Mouse (Mus musculus): Measurements from ENCODE around the gene Pik3cg. TPM values are rescaled to one million over a fixed set of nuclear protein-coding genes. Genes with fewer than 3 reads are reported as not detected.

Gene Pik3cg
- polyA plus RNA-seq, 1 experiment from 2014 or later = 3.3 TPM

DNA sequence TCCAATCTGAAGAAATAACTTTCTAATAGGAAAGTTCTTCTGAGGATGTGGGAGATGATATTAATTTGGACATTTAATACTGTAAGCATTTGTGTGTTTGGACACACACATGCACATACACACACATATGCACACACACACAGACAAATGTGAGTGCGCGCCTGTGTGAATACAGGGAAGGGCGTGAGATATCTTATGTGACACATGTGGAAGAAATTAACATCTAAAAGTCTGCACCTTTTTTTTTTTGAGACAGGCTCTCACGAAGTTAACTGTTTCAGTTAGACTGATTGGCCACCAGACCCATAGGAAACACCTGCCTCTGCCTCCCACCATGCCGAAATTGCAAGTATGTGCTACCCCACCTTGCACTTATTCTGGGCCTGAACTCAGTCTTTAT, 64.7 kb downstream of the Pik3cg start:
- Histone ChIP-seq H3K4me1 (replicated peaks) (peaks cover 55% of the 10 kb centered on the region), H3K4me2 (peak overlapping the region; percentile 67), H3K9ac (peak overlapping the region; percentile 51; the same call in 1 of the 2 replicates), H3K36me3 (replicated peaks) (no peaks in the 10 kb centered on the region), H3K27me3 (no peaks in the 10 kb centered on the region), H3K9me3 (replicated peaks) (no peaks in the 10 kb centered on the region), H3K27ac (replicated peaks) (peak overlapping the region; percentile 96), H3K4me3 (replicated peaks) (peak overlapping the region; percentile 29; the same call in 1 of the 2 replicates)
- ATAC-seq (ENCODE audit: insufficient read depth) = peak; percentile 49
- 18% methylated on average over 5 of the region's 5 CpGs for WGBS (ENCODE audit: insufficient replicate concordance)

DNA sequence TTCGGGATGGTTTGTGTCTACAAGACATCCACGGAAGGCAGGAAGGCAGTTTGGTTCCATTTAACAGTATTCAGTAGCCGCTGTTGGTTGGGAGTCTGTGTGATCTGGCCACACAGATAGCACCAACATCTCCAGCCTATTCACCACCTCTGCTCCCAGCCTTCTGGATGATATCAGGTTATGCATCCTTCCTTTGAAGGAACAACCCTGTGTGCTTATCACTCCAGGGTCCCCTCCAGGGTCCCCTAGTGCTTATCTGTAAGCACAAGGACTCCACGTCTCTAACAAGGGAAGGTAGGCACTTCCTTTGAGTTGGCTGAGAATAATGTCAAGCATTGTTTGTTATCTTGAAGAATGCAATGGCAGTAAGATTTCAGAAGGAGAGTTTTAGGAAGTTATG, 65.3 kb downstream of the Pik3cg start:
- 12% methylated on average over 4 of the region's 4 CpGs for whole genome bisulfite sequencing (ENCODE audit: insufficient replicate concordance)
- Histone ChIP-seq H3K4me1 (replicated peaks) (peaks cover 61% of the 10 kb centered on the region), H3K9ac (peak overlapping the region; percentile 51), H3K4me2 (peak overlapping the region; percentile 67), H3K27me3 (no peaks in the 10 kb centered on the region), H3K4me3 (replicated peaks) (peak overlapping the region; percentile 29), H3K36me3 (replicated peaks) (no peaks in the 10 kb centered on the region), H3K27ac (replicated peaks) (peak overlapping the region; percentile 96), H3K9me3 (replicated peaks) (no peaks in the 10 kb centered on the region)
- peak; percentile 98 for ATAC-seq (ENCODE audit: insufficient read depth)

DNA sequence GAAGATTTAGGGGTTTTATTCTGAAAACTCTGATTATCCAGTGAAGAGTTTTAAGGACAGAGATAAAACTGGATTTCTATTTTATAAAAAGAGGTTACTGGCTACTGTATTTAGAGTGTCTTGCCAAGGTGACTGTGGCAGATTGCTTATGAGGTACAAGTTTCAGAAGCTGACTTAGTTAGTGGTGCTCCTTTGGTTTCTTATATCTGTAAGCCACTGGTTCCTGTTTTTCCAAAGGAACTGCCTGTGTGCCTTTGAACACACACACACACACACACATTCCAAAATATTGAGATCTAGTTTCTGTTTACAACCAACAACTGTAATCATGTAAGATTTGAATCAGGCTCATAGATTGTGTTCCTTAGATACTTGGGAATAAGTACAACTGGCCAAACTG, 66.7 kb downstream of the Pik3cg start:
- peaks cover 70% of the 10 kb centered on the region for H3K4me1 ChIP-seq (replicated peaks)
- H3K27me3 ChIP-seq = no peaks in the 10 kb centered on the region
- H3K9me3 ChIP-seq (replicated peaks) = no peaks in the 10 kb centered on the region
- H3K4me2 ChIP-seq = no peak overlapping the region
- no peak overlapping the region for H3K4me3 ChIP-seq (replicated peaks)
- H3K36me3 ChIP-seq (replicated peaks) = no peaks in the 10 kb centered on the region
- no peak for ATAC-seq (ENCODE audit: insufficient read depth)
- H3K9ac ChIP-seq = no peak overlapping the region
- peak overlapping the region; percentile 96 for H3K27ac ChIP-seq (replicated peaks)

DNA sequence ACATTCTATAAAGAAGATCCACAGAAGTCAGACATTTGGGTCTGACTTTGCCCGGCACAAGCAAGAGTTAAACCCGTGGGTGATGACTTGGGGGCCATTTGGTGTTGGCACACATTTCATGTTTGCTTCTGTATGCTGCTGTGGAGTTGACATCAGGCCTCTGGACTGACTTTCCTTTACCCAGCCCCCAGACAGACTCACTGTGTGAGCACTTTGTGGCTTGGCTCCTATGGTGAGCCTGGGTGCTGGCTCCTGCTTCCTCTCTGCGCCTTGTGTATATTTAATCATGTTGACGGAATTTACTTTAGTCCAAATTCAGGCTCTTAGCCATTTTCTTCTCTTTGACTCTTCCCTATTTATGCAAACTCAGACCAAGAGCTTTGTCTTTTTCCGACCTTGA, 69.6 kb downstream of the Pik3cg start:
- no peak overlapping the region for H3K4me3 ChIP-seq (replicated peaks)
- ATAC-seq (ENCODE audit: insufficient read depth) = no peak
- H3K9ac ChIP-seq = no peak overlapping the region
- H3K27me3 ChIP-seq = no peaks in the 10 kb centered on the region
- H3K36me3 ChIP-seq (replicated peaks) = no peaks in the 10 kb centered on the region
- peak overlapping the region; percentile 15; the same call in 1 of the 2 replicates for H3K27ac ChIP-seq (replicated peaks)
- no peak overlapping the region for H3K4me2 ChIP-seq
- H3K9me3 ChIP-seq (replicated peaks) = no peaks in the 10 kb centered on the region
- peaks cover 69% of the 10 kb centered on the region for H3K4me1 ChIP-seq (replicated peaks)
- 60% methylated on average over 5 of the region's 5 CpGs for WGBS (ENCODE audit: insufficient replicate concordance)

DNA sequence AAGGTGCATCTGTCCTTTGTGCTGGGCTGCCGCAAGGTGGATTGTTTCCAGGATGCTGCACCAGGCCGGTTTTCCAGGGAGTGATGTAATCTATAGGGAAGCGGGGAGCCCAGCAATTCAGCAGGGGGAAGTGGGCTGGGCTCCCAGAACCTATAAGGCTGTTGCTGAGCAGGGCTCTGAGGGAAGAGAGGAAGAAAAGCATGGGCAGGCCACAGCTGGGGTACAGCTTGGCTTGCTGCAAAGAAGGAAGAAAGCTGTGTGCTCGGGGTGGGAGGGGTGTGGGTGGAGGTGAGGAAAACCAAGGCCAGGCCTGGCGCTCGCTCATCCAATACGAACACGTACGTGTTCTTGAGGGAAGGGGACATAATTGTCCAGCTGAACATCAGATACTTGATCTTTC, 70.1 kb downstream of the Pik3cg start:
- ATAC-seq (ENCODE audit: insufficient read depth) = no peak
- H3K4me3 ChIP-seq (replicated peaks) = no peak overlapping the region
- H3K9me3 ChIP-seq (replicated peaks) = no peaks in the 10 kb centered on the region
- WGBS (ENCODE audit: insufficient replicate concordance) = 54% methylated on average over 9 of the region's 9 CpGs
- H3K36me3 ChIP-seq (replicated peaks) = no peaks in the 10 kb centered on the region
- peak overlapping the region; percentile 15; the same call in 1 of the 2 replicates for H3K27ac ChIP-seq (replicated peaks)
- H3K9ac ChIP-seq = no peak overlapping the region
- peaks cover 67% of the 10 kb centered on the region for H3K4me1 ChIP-seq (replicated peaks)
- H3K27me3 ChIP-seq = no peaks in the 10 kb centered on the region
- no peak overlapping the region for H3K4me2 ChIP-seq

DNA sequence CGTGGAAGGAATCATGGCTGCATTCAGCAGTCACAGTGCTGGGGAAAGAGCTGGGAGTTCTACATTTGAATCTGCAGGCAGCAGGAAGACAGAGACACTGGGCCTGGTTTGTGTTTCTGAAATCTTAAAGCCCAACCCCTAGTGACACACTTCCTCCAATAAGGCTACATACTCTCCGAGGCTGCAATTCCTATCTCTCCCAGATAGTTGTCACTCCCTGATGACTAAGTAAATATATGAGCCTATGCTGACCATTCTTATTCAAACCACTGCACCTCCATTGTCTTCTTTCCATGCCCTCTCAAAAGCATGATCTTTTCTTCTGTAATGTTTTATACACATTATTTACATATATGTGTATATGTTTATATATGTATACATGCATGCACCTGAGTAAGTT, 70.9 kb downstream of the Pik3cg start:
- no peaks in the 10 kb centered on the region for H3K27me3 ChIP-seq
- no peaks in the 10 kb centered on the region for H3K36me3 ChIP-seq (replicated peaks)
- no peaks in the 10 kb centered on the region for H3K9me3 ChIP-seq (replicated peaks)
- H3K4me2 ChIP-seq = no peak overlapping the region
- peaks cover 63% of the 10 kb centered on the region for H3K4me1 ChIP-seq (replicated peaks)
- WGBS (ENCODE audit: insufficient replicate concordance) = 55% methylated on average over 2 of the region's 2 CpGs
- H3K4me3 ChIP-seq (replicated peaks) = no peak overlapping the region
- no peak overlapping the region for H3K9ac ChIP-seq
- no peak for ATAC-seq (ENCODE audit: insufficient read depth)
- H3K27ac ChIP-seq (replicated peaks) = 0 out of 2 replicates have a peak overlapping the region, but pooled peaks have one; percentile 24

DNA sequence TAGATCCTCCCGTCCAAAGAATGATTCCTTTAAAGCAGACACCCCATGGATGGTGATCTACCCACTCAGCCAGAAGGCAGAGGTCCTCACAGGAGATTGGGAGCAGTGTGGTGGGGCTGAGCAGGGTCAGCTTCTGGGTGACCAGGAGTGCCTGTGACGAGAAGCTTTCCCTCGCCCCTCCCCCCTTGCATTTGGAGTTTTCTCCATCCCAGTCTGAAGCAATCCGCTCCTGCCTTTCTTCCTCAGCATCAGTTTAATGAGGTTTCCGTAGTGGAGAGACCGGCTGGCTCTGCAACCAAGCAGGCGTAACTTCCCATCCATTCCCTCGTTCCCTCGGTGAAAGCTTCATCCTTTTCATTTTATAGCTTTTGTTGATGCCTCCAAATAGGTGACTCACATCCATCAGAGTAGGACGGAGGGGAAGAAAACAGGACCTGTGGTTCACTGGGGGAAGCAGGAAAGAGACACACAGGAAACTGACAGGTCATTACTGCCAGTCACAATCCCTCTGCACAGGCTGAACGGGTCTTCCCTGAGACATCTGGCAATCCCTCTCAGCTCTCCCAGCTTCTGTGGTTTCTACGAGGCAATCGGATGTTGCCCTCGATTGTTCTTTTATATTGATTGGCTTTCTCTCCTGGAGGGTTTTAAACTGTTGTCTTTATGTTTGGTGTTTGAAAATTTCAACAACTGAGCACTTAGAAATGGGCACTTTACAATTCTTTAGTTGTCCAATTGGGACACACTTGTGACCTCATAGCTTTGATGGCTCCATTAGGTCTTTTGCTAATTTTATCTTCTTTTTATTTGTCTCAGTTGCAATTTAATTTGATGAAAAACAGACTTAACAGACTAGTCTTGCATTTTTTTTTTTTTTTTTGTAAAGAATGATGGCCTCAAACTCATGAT, 80.6 kb downstream of the Pik3cg start:
- Histone ChIP-seq H3K9me3 (replicated peaks) (no peaks in the 10 kb centered on the region), H3K9ac (0 out of 2 replicates have a peak overlapping the region, but pooled peaks have one; percentile 28), H3K4me2 (peak overlapping the region; percentile 38), H3K36me3 (replicated peaks) (no peaks in the 10 kb centered on the region), H3K27me3 (no peaks in the 10 kb centered on the region), H3K4me1 (replicated peaks) (peaks cover 77% of the 10 kb centered on the region), H3K27ac (replicated peaks) (peak overlapping the region; percentile 53), H3K4me3 (replicated peaks) (0 out of 2 replicates have a peak overlapping the region, but pooled peaks have one; percentile 7)
- WGBS (ENCODE audit: insufficient replicate concordance) = 15% methylated on average over 14 of the region's 14 CpGs
- no peak for ATAC-seq (ENCODE audit: insufficient read depth)

DNA sequence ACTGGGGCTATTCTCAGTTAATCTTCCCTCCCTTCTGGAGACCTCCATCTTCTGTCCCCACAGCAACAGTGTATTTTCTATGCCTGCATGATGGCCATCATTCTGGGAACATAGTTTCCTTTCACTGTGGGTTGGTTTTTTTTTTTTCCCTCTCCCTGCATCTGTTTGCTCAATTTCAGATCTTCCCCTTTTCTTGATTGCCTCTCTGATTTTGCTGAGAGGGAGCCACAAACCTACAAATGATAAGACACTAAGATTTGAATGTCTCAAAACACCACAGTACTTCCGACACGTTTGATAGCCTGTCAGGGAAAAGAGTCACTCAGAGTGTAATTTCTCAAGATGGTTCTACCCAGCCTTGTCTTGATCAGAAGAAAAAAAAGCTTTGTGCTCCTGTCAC, 81.3 kb downstream of the Pik3cg start:
- 26% methylated on average over 2 of the region's 2 CpGs for WGBS (ENCODE audit: insufficient replicate concordance)
- Histone ChIP-seq H3K27ac (replicated peaks) (peak overlapping the region; percentile 53), H3K4me1 (replicated peaks) (peaks cover 70% of the 10 kb centered on the region), H3K36me3 (replicated peaks) (no peaks in the 10 kb centered on the region), H3K4me2 (peak overlapping the region; percentile 38), H3K4me3 (replicated peaks) (0 out of 2 replicates have a peak overlapping the region, but pooled peaks have one; percentile 7), H3K9ac (0 out of 2 replicates have a peak overlapping the region, but pooled peaks have one; percentile 28), H3K9me3 (replicated peaks) (no peaks in the 10 kb centered on the region), H3K27me3 (no peaks in the 10 kb centered on the region)
- no peak for ATAC-seq (ENCODE audit: insufficient read depth)

DNA sequence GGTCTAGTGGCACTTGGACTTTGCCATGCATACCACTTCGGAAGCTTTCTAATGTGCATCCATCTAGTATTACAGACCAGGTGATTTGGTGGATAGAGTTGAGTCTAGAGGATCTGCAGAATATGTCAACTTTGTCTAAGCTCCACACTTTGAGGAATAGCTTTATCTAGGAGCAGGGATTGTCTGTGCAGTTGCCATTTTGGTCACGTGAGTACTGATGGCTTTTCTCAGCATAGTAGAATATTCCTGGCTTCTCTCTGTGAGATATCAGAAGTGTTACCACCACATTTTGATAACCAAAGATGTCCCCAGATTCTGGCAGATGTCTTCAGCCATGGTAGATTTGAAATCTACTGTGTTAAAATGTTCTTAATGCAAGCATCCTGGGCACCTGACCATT, 84.0 kb downstream of the Pik3cg start:
- H3K4me1 ChIP-seq (replicated peaks) = peaks cover 51% of the 10 kb centered on the region
- WGBS (ENCODE audit: insufficient replicate concordance) = 60% methylated on average over 2 of the region's 2 CpGs
- H3K36me3 ChIP-seq (replicated peaks) = no peaks in the 10 kb centered on the region
- H3K9me3 ChIP-seq (replicated peaks) = no peaks in the 10 kb centered on the region
- H3K9ac ChIP-seq = peak overlapping the region; percentile 78
- peak overlapping the region; percentile 98 for H3K27ac ChIP-seq (replicated peaks)
- H3K27me3 ChIP-seq = no peaks in the 10 kb centered on the region
- peak overlapping the region; percentile 65 for H3K4me2 ChIP-seq
- ATAC-seq (ENCODE audit: insufficient read depth) = no peak
- H3K4me3 ChIP-seq (replicated peaks) = peak overlapping the region; percentile 64

DNA sequence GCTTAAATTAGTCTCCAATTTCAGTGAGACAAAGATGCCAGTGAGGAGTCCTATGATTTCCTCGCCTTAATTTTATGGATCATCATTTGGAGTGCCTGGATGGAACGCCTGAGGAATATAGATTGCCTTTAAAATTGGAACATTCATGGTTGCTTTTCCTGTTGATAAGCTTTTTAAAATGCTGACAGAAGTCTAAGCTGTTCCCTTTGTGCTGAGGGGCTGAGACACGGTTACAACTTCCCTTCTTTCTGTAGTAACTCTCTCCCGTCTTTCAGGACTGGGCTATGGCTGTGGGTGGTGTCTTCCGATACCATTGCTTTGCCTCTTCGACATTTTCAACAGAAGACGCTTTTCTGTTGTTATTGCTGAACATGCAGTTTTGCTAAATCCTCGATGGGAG, 84.4 kb downstream of the Pik3cg start:
- H3K4me2 ChIP-seq = peak overlapping the region; percentile 65
- H3K27ac ChIP-seq (replicated peaks) = peak overlapping the region; percentile 98
- ATAC-seq (ENCODE audit: insufficient read depth) = 0 out of 2 replicates have a peak, but pooled peaks have one; percentile 29
- 27% methylated on average over 8 of the region's 8 CpGs for WGBS (ENCODE audit: insufficient replicate concordance)
- peaks cover 48% of the 10 kb centered on the region for H3K4me1 ChIP-seq (replicated peaks)
- H3K9ac ChIP-seq = peak overlapping the region; percentile 78
- no peaks in the 10 kb centered on the region for H3K9me3 ChIP-seq (replicated peaks)
- no peaks in the 10 kb centered on the region for H3K27me3 ChIP-seq
- peak overlapping the region; percentile 64 for H3K4me3 ChIP-seq (replicated peaks)
- no peaks in the 10 kb centered on the region for H3K36me3 ChIP-seq (replicated peaks)

DNA sequence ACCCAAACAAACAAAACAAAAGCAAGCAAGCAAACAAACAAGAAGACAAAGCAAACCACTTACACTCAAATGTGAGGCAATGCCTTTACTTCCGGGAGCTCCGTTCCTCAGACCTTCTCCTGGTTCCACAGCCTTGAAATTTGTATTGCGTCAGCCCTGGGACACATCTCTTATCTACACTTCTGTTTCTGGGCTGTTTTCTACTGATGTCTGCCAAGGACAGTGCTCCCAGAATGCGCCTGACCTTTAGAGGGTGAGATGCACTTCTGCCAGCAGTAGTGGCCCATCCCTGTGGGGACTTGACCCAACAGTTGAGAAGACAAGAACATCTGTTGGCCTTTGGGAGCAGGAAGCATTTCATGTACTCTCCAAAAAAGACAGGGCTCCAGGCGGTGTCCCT, 84.9 kb downstream of the Pik3cg start:
- 12% methylated on average over 5 of the region's 5 CpGs for WGBS (ENCODE audit: insufficient replicate concordance)
- Histone ChIP-seq H3K4me2 (peak overlapping the region; percentile 65), H3K36me3 (replicated peaks) (no peaks in the 10 kb centered on the region), H3K27ac (replicated peaks) (peak overlapping the region; percentile 98), H3K4me3 (replicated peaks) (peak overlapping the region; percentile 64), H3K27me3 (no peaks in the 10 kb centered on the region), H3K4me1 (replicated peaks) (peaks cover 48% of the 10 kb centered on the region), H3K9me3 (replicated peaks) (no peaks in the 10 kb centered on the region), H3K9ac (peak overlapping the region; percentile 78)
- ATAC-seq (ENCODE audit: insufficient read depth) = peak; percentile 87

Data from liver, embryonic 15.5 days (tissue).